Mouse (Mus musculus) CD4-positive naive resting alpha-beta T cell, adult 57 days (primary cell): Measurements from ENCODE around the gene Cacna1i. TPM values are rescaled to one million over a fixed set of nuclear protein-coding genes. Genes with fewer than 3 reads are reported as not detected.

Experiments
- total RNA-seq: library from RNA; stranded (reverse); gene quantifications from one replicate; pipeline ENCODE4 v1.2.4, GENCODE M21; 2023

Gene Cacna1i
- 2.7 TPM for total RNA-seq

GRCm38 (mm10) chr15:80286851-80287415 is at the start of gene Cacna1i:
Cacna1i (plus strand) TSS chr15:80287238.

DNA sequence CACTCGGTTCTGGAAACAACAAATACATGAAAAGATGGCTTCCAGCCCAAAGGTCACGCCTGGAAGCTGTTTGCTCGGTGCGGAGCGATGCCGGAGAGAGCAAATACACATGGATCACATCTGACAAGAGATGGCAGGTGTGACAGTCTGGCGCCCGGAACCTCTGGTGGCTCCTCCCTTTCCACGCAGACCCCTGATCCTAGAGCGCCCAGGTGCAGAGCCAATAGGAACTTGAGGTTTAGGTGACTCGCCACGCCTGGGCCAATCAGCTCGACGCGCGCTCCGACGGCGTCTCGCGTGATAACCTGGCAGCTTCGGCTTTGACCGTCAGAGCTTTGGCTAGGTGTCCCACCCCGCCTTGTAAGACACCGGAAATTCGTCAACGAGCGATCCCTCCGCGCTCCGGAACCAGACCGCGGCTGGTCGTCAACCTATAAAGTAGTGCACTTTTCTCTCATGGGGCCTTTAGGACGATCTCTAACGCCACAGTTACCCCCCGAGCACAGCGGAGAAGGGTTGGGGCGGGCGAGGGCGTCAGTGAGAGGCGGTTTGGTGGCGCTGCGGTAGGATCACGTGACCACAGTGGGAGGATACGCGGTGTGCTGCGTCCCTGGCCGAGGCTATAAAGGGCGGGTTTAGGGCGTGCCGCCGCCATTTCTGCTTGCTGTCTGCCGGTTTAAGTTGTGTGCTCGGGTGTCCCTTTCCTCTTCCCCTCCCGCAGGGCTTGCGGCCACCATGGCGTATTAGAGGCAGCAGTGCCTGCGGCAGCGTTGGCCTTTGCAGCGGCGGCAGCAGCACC is 32.0 kb upstream of the Cacna1i start, which contains the start of gene Atf4:
TSS of gene Atf4 (plus strand) at position 338 of the 799 bp plus-strand sequence.

DNA sequence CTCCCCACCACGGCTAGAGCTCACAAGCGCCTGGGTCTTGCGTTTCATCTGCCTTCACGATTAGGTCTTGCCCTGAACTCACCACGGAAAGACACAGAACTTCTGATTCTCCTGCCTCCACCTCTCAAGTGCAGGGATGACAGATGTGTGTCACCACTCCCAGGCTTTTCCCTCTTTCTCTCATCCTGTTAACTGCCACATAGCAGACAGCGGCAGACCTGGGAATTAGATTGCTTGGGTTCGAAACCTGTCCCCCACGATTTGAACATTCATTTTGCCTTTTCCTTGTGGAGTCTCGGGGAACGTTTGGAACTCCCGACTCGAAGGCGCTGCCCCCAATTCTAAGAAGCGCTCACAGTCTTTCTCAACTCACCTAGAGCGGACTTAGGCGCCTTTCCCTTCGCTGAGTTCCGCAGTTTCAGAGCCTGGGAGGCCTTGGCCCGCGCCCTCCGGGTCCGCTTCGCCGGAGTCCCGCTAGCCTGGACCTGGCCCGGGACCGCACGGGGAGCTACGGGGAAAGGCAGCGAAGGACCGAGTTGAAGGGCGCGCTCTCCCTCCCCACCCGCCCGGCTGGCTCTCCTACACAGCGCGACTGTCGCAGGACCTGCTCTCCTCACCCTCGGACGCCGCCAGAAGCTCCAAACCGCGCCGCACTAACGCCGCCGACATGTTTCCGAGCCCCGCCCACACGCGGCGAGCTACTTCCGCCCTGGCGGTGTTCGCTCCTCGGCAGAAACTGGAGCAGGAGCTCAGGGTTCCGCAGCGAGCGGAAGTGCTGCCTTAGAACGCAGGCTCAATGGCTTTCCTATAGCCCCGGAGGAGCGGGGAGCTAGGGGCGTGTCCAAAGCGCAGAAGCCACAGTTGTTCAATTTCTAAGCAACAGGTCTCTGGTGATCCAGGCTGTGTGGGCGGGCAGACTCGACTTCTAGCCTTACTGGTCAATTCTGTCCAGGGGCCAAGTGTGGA is 23.1 kb upstream of the Cacna1i start, which contains the start of gene Rps19bp1:
TSS of gene Rps19bp1 (minus strand) at position 706 of the 966 bp plus-strand sequence.

Other genes with a start within 250 kb of the Cacna1i start
- gene Syngr1, start 195.9 kb upstream of the Cacna1i start, total RNA-seq: 0.18 TPM
- 1,364 TPM for gene Rpl3, start 195.4 kb upstream of the Cacna1i start, total RNA-seq
- 22.7 TPM for gene Tab1, start 154.1 kb upstream of the Cacna1i start, total RNA-seq
- 0.33 TPM for gene Mgat3, start 113.5 kb upstream of the Cacna1i start, total RNA-seq
- gene Mief1, start 53.2 kb upstream of the Cacna1i start, total RNA-seq: 51.3 TPM
- not detected for gene AC140267.1, start 51.4 kb upstream of the Cacna1i start, total RNA-seq
- 379 TPM for gene Atf4, start 32.1 kb upstream of the Cacna1i start, total RNA-seq
- gene Rps19bp1, start 22.9 kb upstream of the Cacna1i start, total RNA-seq: 29.4 TPM